Mouse (Mus musculus): Measurements from ENCODE around the gene Frmd4a. TPM values are rescaled to one million over a fixed set of nuclear protein-coding genes. Genes with fewer than 3 reads are reported as not detected.

The Frmd4a gene
- polyA plus RNA-seq, 1 experiment: 4.2 TPM

DNA sequence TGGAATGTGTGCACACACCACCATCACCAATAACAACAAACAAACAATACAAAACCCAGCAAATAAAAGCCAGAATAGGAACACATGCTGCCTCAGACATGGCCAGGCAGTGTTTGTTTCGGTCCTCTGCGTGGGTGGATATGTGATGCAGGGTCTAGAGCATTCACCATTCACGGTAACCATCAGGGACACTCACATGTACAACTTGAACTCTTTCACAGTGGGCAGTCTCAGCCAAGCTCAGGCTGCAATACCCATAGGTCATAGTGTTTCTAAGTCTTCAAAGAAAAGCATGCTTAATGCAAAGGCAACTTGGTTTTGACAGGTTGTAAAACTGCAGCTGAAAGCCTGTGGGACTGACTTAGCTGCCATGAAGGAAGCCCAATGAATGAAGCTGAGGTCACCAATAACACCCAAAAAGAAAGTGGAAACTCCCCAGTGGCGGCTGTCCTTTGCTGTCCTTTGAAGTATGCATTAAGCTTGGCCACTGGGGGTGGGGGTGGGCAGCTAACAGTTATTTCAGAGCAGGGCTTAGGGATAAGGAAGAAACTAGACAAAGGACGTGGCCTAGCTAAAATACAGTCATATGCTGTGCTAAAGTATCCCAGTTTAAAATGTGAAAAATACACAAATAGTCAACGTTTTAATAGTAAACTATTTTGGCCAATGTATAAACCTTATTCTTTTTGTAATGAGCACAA is 602.5 kb downstream of the Frmd4a start:
- TF ChIP-seq CTCF (IDR thresholded peaks at IDR 0.05; ENCODE audit: extremely low read depth, insufficient read length, insufficient replicate concordance, low read depth, low read length): no peak
- TF ChIP-seq POLR2A (IDR thresholded peaks at IDR 0.05; ENCODE audit: low read depth, low read length): no peak
- 61% methylated on average over 6 of the region's 6 CpGs for WGBS
- Histone ChIP-seq H3K27me3 (ENCODE audit: control insufficient read depth, insufficient read depth, low read length) (no peaks in the 10 kb centered on the region), H3K27ac (ENCODE audit: insufficient read depth, low read depth, low read length) (no peak overlapping the region), H3K4me3 (ENCODE audit: low read depth, low read length) (no peak overlapping the region), H3K4me1 (ENCODE audit: control insufficient read depth, insufficient read depth, insufficient read length, low read length) (no peaks in the 10 kb centered on the region), H3K36me3 (ENCODE audit: control insufficient read depth, insufficient read depth, low read length) (peaks cover 15% of the 10 kb centered on the region)

DNA sequence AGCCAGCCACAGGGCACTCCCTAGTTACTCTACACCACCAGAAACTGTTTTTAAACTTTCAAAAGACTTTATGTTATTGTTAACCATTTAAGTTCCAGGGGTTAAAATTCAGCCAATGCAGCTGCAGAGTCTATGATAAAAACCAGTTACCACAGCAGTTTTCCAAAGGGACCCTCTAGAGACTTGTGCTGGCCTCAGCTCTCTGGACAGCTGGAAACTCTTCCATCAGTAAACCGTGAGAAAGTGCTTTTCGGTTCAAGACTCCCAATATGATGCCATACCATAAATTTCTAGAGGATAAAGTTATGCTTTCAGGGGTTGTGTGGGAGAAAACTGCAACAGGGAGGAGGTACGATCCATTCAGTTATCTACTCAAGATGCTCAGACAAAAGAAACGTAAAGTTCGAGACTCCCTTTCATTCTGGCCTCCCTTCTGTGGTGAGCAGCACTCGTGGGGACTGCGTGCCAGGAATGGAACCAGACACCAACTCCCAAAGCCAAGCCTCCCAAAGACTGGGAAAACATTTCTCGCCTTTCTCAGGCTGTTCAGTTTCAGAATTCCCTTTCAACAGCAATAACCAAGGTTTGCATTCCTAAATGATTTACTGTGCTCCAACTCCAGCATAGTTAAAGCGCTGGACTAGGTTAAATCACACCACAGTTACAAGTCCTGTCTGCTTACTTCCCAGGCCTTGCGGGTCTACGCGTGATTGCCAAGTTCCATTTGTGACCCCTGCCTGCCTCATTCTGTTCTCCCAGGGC is 603.3 kb downstream of the Frmd4a start:
- 84% methylated on average over 12 of the region's 12 CpGs for WGBS
- Histone ChIP-seq H3K4me1 (ENCODE audit: control insufficient read depth, insufficient read depth, insufficient read length, low read length) (no peaks in the 10 kb centered on the region), H3K36me3 (ENCODE audit: control insufficient read depth, insufficient read depth, low read length) (peaks cover 15% of the 10 kb centered on the region), H3K27ac (ENCODE audit: insufficient read depth, low read depth, low read length) (no peak overlapping the region), H3K4me3 (ENCODE audit: low read depth, low read length) (no peak overlapping the region), H3K27me3 (ENCODE audit: control insufficient read depth, insufficient read depth, low read length) (no peaks in the 10 kb centered on the region)
- TF ChIP-seq CTCF (IDR thresholded peaks at IDR 0.05; ENCODE audit: extremely low read depth, insufficient read length, insufficient replicate concordance, low read depth, low read length) (no peak), POLR2A (IDR thresholded peaks at IDR 0.05; ENCODE audit: low read depth, low read length) (no peak)

DNA sequence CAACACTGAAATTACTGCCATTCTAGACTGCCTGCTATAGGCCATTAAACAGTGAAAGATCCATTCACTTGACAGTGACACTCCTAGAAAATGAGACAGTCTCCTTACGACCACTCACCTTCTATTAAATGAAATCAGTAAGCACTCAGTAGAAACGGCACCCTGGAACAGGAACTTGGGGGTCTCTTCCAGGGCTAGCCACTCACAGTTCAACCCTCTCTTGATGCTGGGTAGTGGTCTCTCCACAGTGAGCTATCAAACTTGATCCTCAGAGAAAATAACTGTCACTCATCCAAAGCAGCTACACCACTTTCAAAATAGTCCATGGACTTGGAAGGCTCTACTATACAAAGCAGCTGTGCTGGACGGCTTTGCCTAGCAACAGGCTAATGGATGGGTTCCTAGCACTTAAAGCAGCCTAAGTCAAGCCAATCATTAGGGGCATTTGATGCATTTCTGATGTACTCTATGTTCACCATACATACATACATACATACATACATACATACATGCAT is 604.0 kb downstream of the Frmd4a start:
- Histone ChIP-seq H3K27me3 (ENCODE audit: control insufficient read depth, insufficient read depth, low read length) (no peaks in the 10 kb centered on the region), H3K4me1 (ENCODE audit: control insufficient read depth, insufficient read depth, insufficient read length, low read length) (no peaks in the 10 kb centered on the region), H3K27ac (ENCODE audit: insufficient read depth, low read depth, low read length) (no peak overlapping the region), H3K36me3 (ENCODE audit: control insufficient read depth, insufficient read depth, low read length) (peaks cover 15% of the 10 kb centered on the region), H3K4me3 (ENCODE audit: low read depth, low read length) (no peak overlapping the region)
- 75% methylated on average over 3 of the region's 3 CpGs for WGBS
- TF ChIP-seq CTCF (IDR thresholded peaks at IDR 0.05; ENCODE audit: extremely low read depth, insufficient read length, insufficient replicate concordance, low read depth, low read length) (no peak), POLR2A (IDR thresholded peaks at IDR 0.05; ENCODE audit: low read depth, low read length) (no peak)

DNA sequence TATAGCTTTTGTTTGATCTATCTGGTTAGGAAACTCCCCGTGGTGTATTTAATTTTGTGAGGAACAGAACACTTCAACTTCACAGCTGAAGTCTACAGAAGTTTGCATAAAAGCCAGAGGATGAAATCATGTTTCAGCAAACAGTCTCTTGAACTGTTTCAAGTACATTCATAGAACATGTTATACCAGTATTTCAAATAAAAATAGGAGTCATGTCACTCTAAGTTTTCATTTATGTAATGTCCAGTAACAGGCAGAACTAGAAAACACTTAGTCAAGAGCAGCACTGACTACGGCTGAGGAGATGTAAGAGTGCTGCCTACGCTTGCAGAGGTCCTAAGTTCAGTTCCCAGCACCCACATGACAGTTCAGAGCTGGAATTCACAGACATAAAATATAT is 609.4 kb downstream of the Frmd4a start:
- Histone ChIP-seq H3K4me1 (ENCODE audit: control insufficient read depth, insufficient read depth, insufficient read length, low read length) (no peaks in the 10 kb centered on the region), H3K27ac (ENCODE audit: insufficient read depth, low read depth, low read length) (no peak overlapping the region), H3K27me3 (ENCODE audit: control insufficient read depth, insufficient read depth, low read length) (no peaks in the 10 kb centered on the region), H3K36me3 (ENCODE audit: control insufficient read depth, insufficient read depth, low read length) (peaks cover 29% of the 10 kb centered on the region), H3K4me3 (ENCODE audit: low read depth, low read length) (no peak overlapping the region)
- WGBS: 89% methylated on average over 3 of the region's 3 CpGs
- TF ChIP-seq CTCF (IDR thresholded peaks at IDR 0.05; ENCODE audit: extremely low read depth, insufficient read length, insufficient replicate concordance, low read depth, low read length) (no peak), POLR2A (IDR thresholded peaks at IDR 0.05; ENCODE audit: low read depth, low read length) (no peak)

DNA sequence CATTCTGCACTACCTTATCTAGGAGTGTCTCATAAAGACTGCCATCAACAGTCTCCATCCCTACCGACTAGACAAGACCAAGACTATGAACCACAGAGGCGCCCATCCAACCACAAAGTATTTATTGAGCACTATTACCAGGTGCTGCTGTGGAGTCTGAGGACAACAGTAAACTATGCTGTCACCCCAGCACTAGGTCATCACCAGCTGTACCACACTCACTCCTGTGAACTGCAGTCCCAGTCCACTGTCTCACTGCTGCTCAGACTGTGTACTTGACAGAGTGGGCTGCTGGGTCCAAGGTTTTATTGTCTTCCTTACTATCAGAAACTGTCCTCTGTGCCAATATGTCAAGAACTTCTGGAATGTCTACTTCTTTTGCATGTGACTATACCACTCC is 611.4 kb downstream of the Frmd4a start:
- Histone ChIP-seq H3K36me3 (ENCODE audit: control insufficient read depth, insufficient read depth, low read length) (peaks cover 35% of the 10 kb centered on the region), H3K27ac (ENCODE audit: insufficient read depth, low read depth, low read length) (no peak overlapping the region), H3K4me3 (ENCODE audit: low read depth, low read length) (no peak overlapping the region), H3K4me1 (ENCODE audit: control insufficient read depth, insufficient read depth, insufficient read length, low read length) (no peaks in the 10 kb centered on the region), H3K27me3 (ENCODE audit: control insufficient read depth, insufficient read depth, low read length) (no peaks in the 10 kb centered on the region)
- no peak for TF ChIP-seq CTCF (IDR thresholded peaks at IDR 0.05; ENCODE audit: extremely low read depth, insufficient read length, insufficient replicate concordance, low read depth, low read length)
- 89% methylated on average over 2 of the region's 2 CpGs for WGBS

DNA sequence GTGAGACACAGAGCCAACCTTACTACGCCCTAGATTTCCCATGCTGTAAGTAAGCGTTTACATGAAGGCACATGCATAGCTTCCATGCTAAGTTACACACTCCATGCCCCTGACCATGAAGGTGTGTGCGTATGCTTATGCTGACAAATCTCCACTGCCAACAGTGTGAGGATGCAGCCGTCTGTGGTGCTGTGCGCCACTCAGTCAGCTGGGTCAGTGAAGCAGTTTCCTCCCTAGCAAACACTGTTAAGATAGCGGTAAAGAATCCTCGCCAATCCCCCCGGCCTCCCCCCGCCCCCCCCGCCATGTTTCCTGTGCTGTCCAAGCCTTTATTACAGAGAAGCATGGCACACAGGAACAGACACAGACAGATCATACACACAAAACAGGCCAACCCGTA is 612.0 kb downstream of the Frmd4a start:
- H3K4me1 ChIP-seq (ENCODE audit: control insufficient read depth, insufficient read depth, insufficient read length, low read length): no peaks in the 10 kb centered on the region
- no peak overlapping the region for H3K4me3 ChIP-seq (ENCODE audit: low read depth, low read length)
- TF ChIP-seq CTCF (IDR thresholded peaks at IDR 0.05; ENCODE audit: extremely low read depth, insufficient read length, insufficient replicate concordance, low read depth, low read length) (no peak), POLR2A (IDR thresholded peaks at IDR 0.05; ENCODE audit: low read depth, low read length) (no peak)
- 93% methylated on average over 11 of the region's 11 CpGs for WGBS
- peaks cover 32% of the 10 kb centered on the region for H3K36me3 ChIP-seq (ENCODE audit: control insufficient read depth, insufficient read depth, low read length)
- H3K27me3 ChIP-seq (ENCODE audit: control insufficient read depth, insufficient read depth, low read length): no peaks in the 10 kb centered on the region
- no peak overlapping the region for H3K27ac ChIP-seq (ENCODE audit: insufficient read depth, low read depth, low read length)

DNA sequence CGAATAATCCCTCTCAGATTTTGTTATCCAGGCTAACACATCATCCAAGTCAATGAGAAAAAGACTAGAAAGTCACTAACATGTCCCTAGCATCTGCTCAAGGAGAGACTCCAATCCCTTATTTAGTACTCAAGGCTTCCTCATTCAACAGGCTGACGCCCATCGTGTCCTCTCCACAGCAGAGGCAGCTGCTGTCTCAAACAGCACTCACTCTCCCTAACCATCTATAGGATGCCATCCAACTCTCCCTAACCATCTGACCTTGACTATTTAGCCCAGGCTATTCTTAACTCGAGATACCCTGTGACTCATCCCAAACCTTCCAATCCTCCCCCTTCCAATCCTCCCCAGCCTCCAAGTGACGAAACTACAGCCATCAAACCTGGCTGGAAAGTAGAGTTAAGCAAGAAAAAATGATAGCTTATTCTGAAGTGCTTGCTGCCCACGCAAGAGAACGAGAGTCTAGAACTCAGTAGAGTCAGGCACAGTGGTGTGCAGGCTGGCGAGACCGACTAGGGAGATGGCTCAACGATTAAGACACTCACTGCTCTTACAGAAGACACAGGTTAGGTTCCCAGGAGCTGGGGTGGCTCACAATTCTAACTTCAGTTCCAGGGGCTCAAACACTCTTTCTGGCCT is 612.8 kb downstream of the Frmd4a start:
- H3K27me3 ChIP-seq (ENCODE audit: control insufficient read depth, insufficient read depth, low read length): no peaks in the 10 kb centered on the region
- no peak for TF ChIP-seq POLR2A (IDR thresholded peaks at IDR 0.05; ENCODE audit: low read depth, low read length)
- no peak for TF ChIP-seq CTCF (IDR thresholded peaks at IDR 0.05; ENCODE audit: extremely low read depth, insufficient read length, insufficient replicate concordance, low read depth, low read length)
- H3K27ac ChIP-seq (ENCODE audit: insufficient read depth, low read depth, low read length): no peak overlapping the region
- 95% methylated on average over 10 of the region's 10 CpGs for WGBS
- H3K36me3 ChIP-seq (ENCODE audit: control insufficient read depth, insufficient read depth, low read length): peaks cover 38% of the 10 kb centered on the region
- H3K4me3 ChIP-seq (ENCODE audit: low read depth, low read length): no peak overlapping the region
- H3K4me1 ChIP-seq (ENCODE audit: control insufficient read depth, insufficient read depth, insufficient read length, low read length): no peaks in the 10 kb centered on the region
